Mouse (Mus musculus) embryonic stem cell, embryonic (primary cell): ENCODE results near the gene Rasal3.

Experiments used
- CTCF ChIA-PET, 4 experiments: fragments of 300-600 bp in 2 of 4; fragments of 350-600 bp in 2 of 4; sonication (Branson Sonifier 250); formaldehyde crosslinking; loops; one replicate each; lab custom pipeline; 2022; ENCODE audit warnings: inconsistent platforms in 2 of 4; lab: Charles Lee
- POLR2A ChIA-PET, 4 experiments: fragments of 300-600 bp in 2 of 4; fragments of 350-600 bp in 2 of 4; sonication (Branson Sonifier 250); formaldehyde crosslinking; loops; one replicate each; lab custom pipeline; 2022; ENCODE audit warnings: antibody characterized with exemption in 4 of 4, inconsistent platforms in 1 of 4; lab: Charles Lee

Rasal3 gene

DNA sequence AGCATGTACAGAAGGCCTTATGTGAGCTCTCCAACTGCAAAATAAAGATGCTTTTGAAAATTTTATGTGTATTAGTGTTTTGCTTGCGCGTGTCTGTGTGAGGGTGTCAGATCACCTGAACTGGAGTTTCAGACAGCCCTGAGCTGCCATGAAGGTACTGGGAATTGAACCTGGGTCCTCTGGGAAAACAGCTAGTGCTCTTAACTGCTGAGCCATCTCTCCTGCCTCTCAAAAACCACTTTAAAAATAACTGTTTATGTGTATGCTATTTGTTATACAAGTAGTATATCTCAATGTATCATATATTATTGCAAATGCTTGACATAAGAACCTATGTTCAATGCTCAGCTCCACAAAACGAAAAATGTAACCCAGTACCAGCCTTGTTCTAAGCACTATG lies 52.1 kb downstream of the Rasal3 start:
- ChIA-PET CTCF (interaction anchor here in 2 of 4 experiments (0.5 to 2.9 kb wide), 7 partner anchors 13 to 517 kb away, joined by 3 to 17 read pairs (median 8); no protein-coding TSS in a partner anchor), POLR2A (interaction anchor here (0.6 to 7.5 kb wide), 53 partner anchors 8 to 539 kb away, joined by 3 to 112 read pairs (median 5); partner anchors contain the start of genes Akap8 (in 4 of the 4), Wiz (in 2 of the 4), Brd4 (in 1 of the 4) and Cyp4f17 (in 1 of the 4))

DNA sequence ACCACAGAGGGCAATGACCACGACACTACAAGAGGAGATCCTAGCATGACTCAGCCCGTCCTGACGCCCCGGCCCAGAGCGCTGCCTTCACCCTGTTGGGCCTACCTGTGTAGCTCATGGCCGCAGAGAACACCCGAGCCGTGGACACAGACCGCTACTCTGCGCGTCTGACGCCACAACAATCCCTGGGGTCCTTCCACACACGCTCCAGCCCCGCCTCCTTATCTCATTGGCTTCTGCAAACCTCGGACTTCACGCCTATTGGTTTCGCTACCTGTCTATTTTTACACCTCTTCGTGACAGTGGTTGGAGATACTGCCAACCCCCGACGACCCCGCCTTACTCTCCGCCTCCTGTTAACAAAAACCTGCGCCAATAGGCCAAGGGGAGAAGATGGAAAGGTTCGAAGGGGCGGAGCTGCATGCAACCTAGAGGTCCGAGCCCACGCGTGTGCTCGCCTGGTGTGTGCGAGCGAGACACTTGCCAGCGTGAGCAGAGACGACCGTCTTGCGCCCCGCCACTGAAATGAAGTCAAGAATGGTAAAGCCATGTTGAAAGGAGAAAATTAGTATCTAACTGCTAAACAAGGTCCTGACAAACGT lies 52.9 kb downstream of the Rasal3 start, which contains the start of gene Akap8l:
Gene Akap8l (minus strand): TSS at position 226 of the 602 bp plus-strand sequence.
- POLR2A ChIA-PET: interaction anchor here (0.5 to 7.5 kb wide), 78 partner anchors 9 to 539 kb away, joined by 3 to 112 read pairs (median 4); partner anchors contain the start of genes Akap8 (in 4 of the 4), Ephx3 (in 2 of the 4), Wiz (in 2 of the 4) and Brd4 (in 1 of the 4)

DNA sequence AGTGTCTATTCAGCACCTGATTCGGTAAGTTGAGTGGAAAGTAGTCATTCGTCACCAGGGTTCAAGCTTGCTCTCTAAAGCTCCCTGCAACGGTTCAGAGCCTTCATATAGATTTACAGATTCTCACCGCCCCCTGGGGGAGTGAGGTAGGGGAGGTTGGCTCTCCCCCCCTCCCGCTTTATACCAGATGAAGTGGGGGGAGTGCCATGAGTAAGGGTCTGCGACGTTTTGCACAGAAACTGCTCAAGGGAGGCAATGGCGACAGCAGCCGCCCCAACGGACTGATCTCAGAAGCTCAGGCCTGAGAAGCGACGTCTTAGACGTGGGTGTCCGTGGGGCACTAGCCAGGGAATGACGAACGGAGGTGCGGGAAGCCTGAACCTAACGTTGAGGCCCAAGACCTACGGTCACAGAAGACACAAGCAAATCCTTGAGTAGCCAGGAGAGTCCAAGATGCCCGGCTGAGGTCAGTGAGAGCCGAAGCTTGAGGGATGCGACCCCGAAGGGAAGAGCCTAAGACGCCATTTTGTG lies 53.5 kb downstream of the Rasal3 start:
- CTCF ChIA-PET: interaction anchor here (0.5 to 2.9 kb wide), 21 partner anchors 9 to 1535 kb away, joined by 3 to 17 read pairs (median 6); partner anchors contain the start of genes Akap8 (in 1 of the 4), Ephx3 (in 1 of the 4) and Wiz (in 1 of the 4)
- POLR2A ChIA-PET: interaction anchor here (0.5 to 7.5 kb wide), 69 partner anchors 9 to 288 kb away, joined by 3 to 112 read pairs (median 5); partner anchors contain the start of genes Akap8 (in 4 of the 4), Wiz (in 2 of the 4), Brd4 (in 1 of the 4) and Cyp4f17 (in 1 of the 4)

More for the DNA sequence above, 52.9 kb downstream of the Rasal3 start, which contains the start of gene Akap8l:
- CTCF ChIA-PET: interaction anchor here (0.5 to 2.9 kb wide), 18 partner anchors 13 to 1535 kb away, joined by 3 to 17 read pairs (median 5); partner anchors contain the start of genes Akap8 (in 1 of the 4), Ephx3 (in 1 of the 4) and Wiz (in 1 of the 4)

DNA sequence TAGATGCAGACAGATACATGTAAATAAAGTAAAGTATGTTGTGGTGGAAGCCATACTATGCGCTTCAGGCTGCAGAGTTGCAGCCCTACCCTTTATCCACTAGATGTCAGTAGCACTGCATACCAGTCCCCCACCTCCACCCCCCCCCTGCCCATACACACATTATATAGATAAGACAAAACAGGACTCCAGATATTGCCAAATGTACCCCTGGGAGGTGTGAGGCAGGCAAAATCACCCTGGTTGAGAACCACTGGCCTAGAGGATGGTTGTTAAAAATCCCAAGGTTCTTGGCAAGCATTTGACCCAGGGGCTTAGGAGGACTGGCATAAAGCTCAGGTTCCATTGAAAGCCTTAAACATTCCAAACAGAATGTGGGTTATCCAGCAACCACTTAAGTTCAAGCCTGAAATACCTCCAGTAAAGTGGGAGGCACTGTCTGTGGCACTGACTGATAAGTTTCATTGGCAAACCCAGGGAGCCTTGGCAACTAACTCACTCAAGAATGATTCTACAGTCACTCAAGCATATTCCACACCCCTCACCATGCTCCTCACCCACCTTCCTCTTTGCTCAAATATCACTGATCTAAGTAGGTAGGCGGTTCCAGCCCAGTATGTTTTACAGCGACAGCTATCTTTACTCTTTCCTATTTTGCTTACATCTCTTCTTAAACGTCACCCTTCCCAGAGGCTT lies 54.2 kb downstream of the Rasal3 start:
- ChIA-PET CTCF (interaction anchor here (0.5 to 2.9 kb wide), 21 partner anchors 9 to 530 kb away, joined by 3 to 17 read pairs (median 9); partner anchors contain the start of genes Akap8 (in 1 of the 4) and Ephx3 (in 1 of the 4)), POLR2A (interaction anchor here (0.5 to 7.5 kb wide), 42 partner anchors 8 to 467 kb away, joined by 3 to 112 read pairs (median 5); partner anchors contain the start of genes Akap8 (in 2 of the 4), Brd4 (in 1 of the 4), Rasal3 (in 1 of the 4) and Wiz (in 1 of the 4))

DNA sequence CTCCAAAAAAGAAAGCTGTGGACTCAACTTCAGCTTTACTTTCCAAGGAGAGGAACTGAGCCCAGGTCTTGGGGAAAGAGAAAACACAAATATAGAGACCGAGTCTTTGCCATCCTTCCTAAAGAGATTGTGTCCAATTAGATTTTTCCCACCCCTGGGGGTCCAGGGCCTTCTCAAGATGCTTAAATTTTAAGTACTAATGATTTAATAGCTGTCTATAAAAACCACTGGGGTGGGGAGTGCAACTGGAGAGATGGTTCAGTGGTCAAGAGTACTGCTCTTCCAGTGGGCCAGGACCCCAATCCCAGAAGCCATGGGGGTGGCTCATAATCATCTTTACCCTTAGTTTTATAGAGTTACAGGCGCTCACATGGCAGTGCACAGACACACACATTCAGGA lies 55.0 kb downstream of the Rasal3 start:
- CTCF ChIA-PET: no interaction called here
- POLR2A ChIA-PET: interaction anchor here in 1 of 4 experiments (0.8 to 7.5 kb wide), 4 partner anchors 15 to 34 kb away, joined by 3 to 112 read pairs (median 12); partner anchors contain the start of gene Akap8

DNA sequence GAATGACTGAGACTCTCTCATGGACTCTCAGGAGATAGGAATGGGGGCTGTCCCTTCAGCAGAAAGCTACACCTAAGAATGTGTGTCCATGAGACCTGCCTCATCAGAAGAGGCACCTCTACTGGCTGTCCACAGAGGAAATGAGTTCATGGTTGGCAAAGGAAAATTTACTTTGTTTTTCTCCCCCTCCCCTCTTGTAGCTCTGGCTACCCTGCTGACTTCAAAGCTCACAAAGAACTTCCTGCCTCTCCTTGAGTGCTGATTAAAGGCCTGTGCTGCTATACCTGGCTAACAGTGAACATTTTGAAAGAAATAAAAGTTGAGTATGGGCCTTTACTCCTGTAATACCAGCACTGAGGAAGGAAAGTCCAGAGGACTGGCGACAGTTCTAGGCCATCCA lies 62.3 kb downstream of the Rasal3 start:
- CTCF ChIA-PET: interaction anchor here in 1 of 4 experiments (0.5 kb wide), 1 partner anchor 79 kb away, joined by 7 read pairs; no protein-coding TSS in a partner anchor
- POLR2A ChIA-PET: interaction anchor here in 2 of 4 experiments (0.6 to 2.2 kb wide), 6 partner anchors 9 to 239 kb away, joined by 3 to 8 read pairs (median 3); partner anchors contain the start of gene Akap8l (in 2 of the 2)
